Mouse (Mus musculus) heart, adult 9 months (tissue): ENCODE measurements around the gene Emp3.
"Not testable (repeated sequence)": the region's sequence is repeated elsewhere in the genome, so short reads cannot be mapped to it uniquely, and the experiment has no call there.

Experiments used
- DNase-seq, 2 experiments: peaks; one replicate each; pipeline ENCODE4 v3.0.0; 2022; ENCODE audit warnings: low spot score in 2 of 2

The Emp3 gene

DNA sequence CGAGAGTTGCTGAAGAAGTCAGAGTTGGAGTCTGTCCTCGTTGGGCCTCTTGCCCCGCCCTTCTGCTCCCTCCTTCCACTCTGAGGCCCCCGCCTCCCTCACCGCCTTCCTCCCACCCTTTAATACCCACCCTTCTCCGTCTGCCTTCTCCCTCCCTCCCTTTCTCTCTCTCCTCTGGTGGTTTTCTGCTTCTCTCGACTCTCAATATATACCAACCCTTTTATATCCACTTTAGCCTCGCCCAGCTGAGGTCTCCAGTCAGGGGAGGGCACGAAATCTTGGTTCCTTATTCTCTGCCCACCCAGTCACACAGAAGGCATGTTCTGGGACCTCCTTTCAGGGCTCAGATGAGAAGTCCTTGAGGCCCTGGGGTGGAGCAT, at the start of gene Emp3:
Gene Emp3, minus strand, starts transcription at position 163 of the 380 bp plus-strand sequence.
- DNase-seq: peak; percentile 64 to 68

- no peak for DNase-seq
Measured at GRCm38 (mm10) chr7:45956611-45957010, 35.4 kb upstream of the Emp3 start.

GRCm38 (mm10) chr7:45949061-45949460, 27.9 kb upstream of the Emp3 start:
- no peak for DNase-seq

DNA sequence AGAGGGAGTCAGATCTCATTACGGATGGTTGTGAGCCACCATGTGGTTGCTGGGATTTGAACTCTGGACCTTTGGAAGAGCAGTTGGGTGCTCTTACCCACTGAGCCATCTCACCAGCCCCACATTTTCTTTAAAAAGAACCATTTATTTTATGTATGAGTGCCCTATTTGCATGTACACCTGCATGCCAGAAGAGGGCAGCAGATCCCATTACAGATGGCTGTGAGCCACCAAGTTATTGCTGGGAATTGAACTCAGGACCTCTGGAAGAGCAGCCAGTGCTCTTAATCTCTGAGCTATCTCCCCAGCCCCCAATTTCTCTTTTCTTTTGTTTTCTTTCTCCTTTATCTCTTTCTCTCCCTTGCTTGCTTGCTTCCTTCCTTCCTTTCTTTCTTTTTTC, 22.1 kb upstream of the Emp3 start:
- not testable (repeated sequence) for DNase-seq

- no peak for DNase-seq
Measured at GRCm38 (mm10) chr7:45941986-45942385, 20.8 kb upstream of the Emp3 start.

DNA sequence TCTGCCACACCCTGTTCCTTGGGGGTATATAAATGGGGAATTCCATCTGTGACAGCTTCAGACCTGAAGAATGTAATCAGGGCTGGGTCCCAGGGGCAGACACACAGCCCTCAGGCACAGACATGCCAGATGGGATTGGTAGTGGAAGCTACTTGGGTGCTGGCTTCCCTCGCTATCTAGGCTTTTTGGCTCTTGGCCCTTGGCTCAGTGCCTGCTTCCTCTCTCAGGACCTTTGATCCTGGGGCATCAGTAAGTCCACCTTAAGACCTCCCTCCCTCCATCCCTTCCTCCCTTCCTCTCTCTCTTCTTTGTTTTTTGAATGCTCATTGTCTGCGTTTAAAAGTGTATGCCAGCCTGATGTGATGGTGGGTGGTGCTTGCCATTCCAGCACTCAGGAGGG, 18.6 kb upstream of the Emp3 start:
- no peak for DNase-seq

- peak; percentile 41 to 54 for DNase-seq
Measured at GRCm38 (mm10) chr7:45935114-45935513, 13.9 kb upstream of the Emp3 start.

GRCm38 (mm10) chr7:45933766-45934165, 12.6 kb upstream of the Emp3 start:
- DNase-seq: not testable (repeated sequence)

GRCm38 (mm10) chr7:45929688-45930087, 8.5 kb upstream of the Emp3 start:
- no peak for DNase-seq

DNA sequence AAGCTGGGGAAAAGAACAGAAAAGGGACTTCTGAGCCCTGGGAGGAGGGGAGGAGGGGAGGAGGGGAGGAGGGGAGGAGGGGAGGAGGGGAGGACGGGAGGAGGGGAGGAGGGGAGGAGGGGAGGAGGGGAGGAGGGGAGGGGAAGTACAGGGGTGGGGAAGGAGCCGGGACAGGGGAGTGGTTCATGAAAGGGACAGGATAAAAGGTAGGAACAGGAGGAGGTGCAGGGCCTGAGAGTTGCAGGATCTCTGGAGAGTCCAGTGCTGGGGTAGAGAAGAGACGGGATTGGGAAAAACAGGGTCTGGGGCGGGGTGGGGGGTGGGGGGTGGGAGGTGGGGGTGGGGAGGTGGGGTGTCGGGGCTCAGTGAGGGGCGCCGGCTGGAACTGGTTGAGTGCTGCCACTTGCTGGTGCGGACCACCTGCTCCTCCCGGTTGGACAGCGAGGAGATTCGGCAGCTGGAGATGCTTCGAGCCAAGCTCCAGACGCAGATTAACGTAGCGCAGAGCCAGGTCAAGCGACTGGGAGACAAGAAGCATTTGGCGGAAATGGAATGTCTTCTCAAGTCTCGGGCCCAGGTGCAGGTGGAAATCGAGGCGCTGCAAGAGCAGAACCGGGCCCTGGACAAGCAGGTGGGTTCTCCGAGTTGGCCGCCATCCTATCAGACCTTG, 7.6 kb upstream of the Emp3 start:
- no peak for DNase-seq

DNA sequence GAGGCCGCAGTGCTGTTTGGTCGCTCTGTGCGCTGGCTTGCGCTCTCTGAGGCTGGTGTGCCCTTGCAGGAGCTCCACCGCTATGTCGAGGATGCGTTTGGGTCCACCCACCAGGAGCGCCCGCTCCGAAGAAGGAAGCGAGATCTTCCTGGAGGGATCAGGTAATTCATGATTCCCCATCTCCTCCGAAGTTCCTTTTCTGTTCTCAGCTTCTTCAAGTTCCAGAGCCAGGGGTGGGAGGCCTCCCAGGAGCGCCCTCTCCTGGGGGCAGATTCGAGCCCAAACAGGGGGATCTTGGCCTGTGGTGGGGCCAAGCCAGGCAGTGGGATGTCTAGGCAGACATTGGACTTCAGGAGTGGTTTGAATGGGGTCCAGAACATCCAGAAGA, 3.2 kb upstream of the Emp3 start:
- peak in 1 of 2 experiments; percentile 6 for DNase-seq

- peak; percentile 89 to 94 for DNase-seq
Measured at GRCm38 (mm10) chr7:45923762-45924428, 2.7 kb upstream of the Emp3 start, which contains the start of gene Ccdc114. Ccdc114 (plus strand) TSS chr7:45924072.

DNA sequence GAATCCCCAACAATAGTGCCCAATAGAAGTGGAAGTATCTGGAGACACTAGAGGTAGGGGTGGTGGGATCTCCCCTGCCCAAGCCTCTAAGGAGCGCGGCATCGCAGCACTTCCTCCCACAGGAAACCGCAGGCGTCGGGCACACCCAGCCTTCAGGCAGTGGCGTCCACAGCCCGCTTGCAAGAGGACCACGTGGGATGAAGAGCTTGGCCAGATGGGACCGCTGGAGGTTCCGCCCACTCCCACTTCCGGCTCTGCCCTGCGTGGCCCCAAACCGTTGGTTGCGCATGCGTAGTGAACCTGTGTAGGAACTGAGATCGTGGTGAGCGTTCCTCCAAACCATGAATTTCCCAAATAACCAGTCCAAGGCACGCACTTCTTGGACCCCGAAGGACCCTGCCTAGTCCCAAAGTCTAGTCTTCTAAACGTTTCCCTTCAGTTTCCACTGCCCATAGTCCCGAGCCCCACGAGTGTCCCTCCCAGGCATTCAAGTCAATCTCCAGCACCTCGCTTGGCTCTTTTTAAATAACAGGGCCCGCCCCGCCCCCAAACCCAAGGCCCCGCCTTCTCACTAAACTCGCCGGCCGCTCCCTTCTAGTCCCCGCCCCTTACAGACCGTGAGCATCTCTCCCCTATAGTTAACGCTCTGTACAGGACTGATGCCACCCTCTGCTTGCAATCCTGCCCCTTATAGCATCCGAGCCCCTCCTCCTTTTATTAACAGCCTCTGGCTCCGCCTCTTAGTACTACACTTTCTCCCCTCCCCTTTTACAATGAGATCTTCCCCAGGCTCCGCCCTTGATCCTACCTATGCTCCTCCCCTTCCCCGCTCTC, 1.9 kb upstream of the Emp3 start:
- DNase-seq: peak; percentile 98

- DNase-seq: peak in 1 of 2 experiments; percentile 32
Measured at GRCm38 (mm10) chr7:45921950-45922600, 871 bp upstream of the Emp3 start.

GRCm38 (mm10) chr7:45920583-45921241, 492 bp downstream of the Emp3 start:
- DNase-seq: peak; percentile 38 to 66

- no peak for DNase-seq
Measured at GRCm38 (mm10) chr7:45919761-45920160, 1.4 kb downstream of the Emp3 start.

DNA sequence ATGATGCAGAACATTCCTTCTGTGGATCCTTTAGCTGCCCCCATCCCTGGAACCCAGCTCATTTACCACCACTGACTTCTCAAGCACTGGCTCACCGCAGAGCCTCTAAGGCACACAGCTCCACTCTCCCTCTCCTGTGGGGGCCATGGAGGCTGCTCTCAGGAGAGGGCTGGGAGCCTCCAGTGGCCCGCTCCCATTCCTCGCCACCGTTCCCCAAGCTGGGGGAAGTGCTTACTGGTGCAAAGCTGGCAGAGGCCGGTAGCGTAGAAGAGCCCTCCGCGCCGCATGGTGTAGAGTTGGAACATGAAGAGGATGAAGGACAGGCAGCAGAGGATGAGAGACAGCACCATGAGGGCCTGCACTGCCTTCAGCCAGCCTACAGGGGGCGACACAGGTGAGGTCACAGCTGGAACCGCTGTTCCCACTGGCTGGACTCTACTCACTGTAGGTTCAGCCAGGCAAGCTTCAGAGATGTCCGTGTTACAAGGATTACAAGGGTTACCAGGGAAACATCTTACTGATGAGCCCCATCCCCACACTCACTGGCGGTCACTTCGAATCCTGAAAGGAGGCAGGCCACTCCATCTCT, 2.0 kb downstream of the Emp3 start:
- DNase-seq: no peak

GRCm38 (mm10) chr7:45917926-45918325, 3.3 kb downstream of the Emp3 start:
- no peak for DNase-seq

- DNase-seq: peak in 1 of 2 experiments; percentile 36
Measured at GRCm38 (mm10) chr7:45917004-45917704, 4.0 kb downstream of the Emp3 start.
